Mouse (Mus musculus) forebrain, embryonic 14.5 days (tissue): ENCODE results near the gene Zfp961. TPM values are rescaled to one million over a fixed set of nuclear protein-coding genes. Genes with fewer than 3 reads are reported as not detected.
"Not testable (repeated sequence)": the region's sequence is repeated elsewhere in the genome, so short reads cannot be mapped to it uniquely, and the experiment has no call there.

Experiments
- ATAC-seq: fragments of 200-750 bp; cut with Nextera tagmentation; 2 replicates; pipeline ENCODE4 v1.8.0; 2017; ENCODE audit warnings: mild to moderate bottlenecking, moderate library complexity
- DNase-seq: peaks from one replicate; pipeline ENCODE4 v3.0.0-alpha.2; 2015; ENCODE audit warnings: low spot score
- H3K27ac ChIP-seq: fragments of 300-500 bp; sonication (generic); 2 replicates; pipeline ENCODE4 v1.5.1; 2014; ENCODE audit warnings: low read depth, mild to moderate bottlenecking, control low read depth, low read length, moderate library complexity
- H3K27me3 ChIP-seq: fragments of 300-500 bp; sonication (generic); replicated peaks from 2 replicates; pipeline ENCODE4 v1.6.1; 2014; ENCODE audit warnings: low read length, control low read depth, mixed read lengths; ENCODE audit not compliant: control insufficient read depth, insufficient read depth
- H3K36me3 ChIP-seq: fragments of 300-500 bp; sonication (generic); 2 replicates; pipeline ENCODE4 v1.6.1; 2014; ENCODE audit warnings: low read length, control low read depth; ENCODE audit not compliant: control insufficient read depth, insufficient read depth
- H3K4me1 ChIP-seq: fragments of 300-500 bp; sonication (generic); 2 replicates; pipeline ENCODE4 v1.6.1; 2014; ENCODE audit warnings: antibody characterized with exemption, low read length, control low read depth; ENCODE audit not compliant: control insufficient read depth, insufficient read depth
- H3K4me2 ChIP-seq: fragments of 300-500 bp; sonication (generic); 2 replicates; pipeline ENCODE4 v1.6.1; 2014; ENCODE audit warnings: mild to moderate bottlenecking, control low read depth, low read length
- H3K4me3 ChIP-seq: fragments of 300-500 bp; sonication (generic); 2 replicates; pipeline ENCODE4 v1.5.1; 2014; ENCODE audit warnings: low read depth, low read length, control low read depth
- H3K9ac ChIP-seq: fragments of 300-500 bp; sonication (generic); 2 replicates; pipeline ENCODE4 v1.6.1; 2014; ENCODE audit warnings: mild to moderate bottlenecking, low read length, control low read depth, moderate library complexity
- H3K9me3 ChIP-seq: fragments of 300-500 bp; sonication (generic); replicated peaks from 2 replicates; pipeline ENCODE4 v1.6.1; 2016; ENCODE audit warnings: low read length, control low read depth, mixed read lengths; ENCODE audit not compliant: control insufficient read depth
- WGBS: fragments of 180-500 bp; shearing (Covaris S2); extraction: QIAGEN DNeasy Blood & Tissue Kit; methylation state at CpG from one replicate; pipeline ENCODE4 v1.1.7; 2014; 5-methylcytosine and 5-hydroxymethylcytosine counted together
- polyA plus RNA-seq: library from polyadenylated mRNA; unstranded; fragments of >200 nt; fragmentation: Nextera tagmentation; extraction: Ambion mirVana; gene quantifications from 2 replicates; pipeline ENCODE4 v1.2.1, GENCODE M21; 2014

Gene Zfp961
- polyA plus RNA-seq, 1 experiment from 2014 or later, result 27.8 TPM

DNA sequence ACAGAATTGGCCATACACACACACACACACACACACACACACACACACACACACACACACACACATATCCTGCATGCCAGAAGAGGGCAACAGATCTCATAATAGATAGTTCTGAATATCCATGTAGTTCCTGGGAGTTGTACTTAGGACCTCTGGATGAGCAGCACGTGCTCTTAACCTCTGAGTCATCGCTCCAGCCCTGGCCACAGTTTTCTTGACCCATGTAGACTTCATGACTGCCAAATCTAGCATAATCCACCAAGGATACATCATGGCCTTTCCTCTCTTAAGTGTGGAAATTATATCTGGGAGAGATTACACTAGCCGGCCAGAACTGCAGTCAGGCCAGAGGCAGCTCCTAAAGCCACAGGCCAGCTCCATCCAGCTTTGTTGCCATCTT is 24.3 kb upstream of the Zfp961 start:
- no peak for ATAC-seq
- 100% methylated on average over 3 of the region's 3 CpGs for WGBS

DNA sequence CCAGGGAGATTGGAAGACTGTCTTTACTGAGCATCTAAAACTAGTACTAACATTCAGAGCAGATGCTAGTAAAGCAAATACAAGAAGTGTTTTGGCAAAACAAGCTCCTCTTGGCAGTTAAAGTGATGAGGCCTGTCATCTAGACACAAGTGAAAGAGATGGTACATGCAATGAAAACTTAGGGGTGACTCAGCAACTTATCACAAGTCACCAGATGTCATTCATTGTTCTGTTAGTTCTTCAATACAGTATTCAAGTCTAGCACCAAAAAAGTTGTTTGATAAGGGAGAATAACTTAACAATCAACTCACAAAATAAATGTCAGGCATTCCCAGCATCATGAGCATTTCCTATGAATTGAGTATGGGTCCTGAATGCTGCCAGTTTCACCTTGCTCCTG is 23.1 kb upstream of the Zfp961 start:
- H3K27me3 ChIP-seq, result no peaks in the 10 kb centered on the region
- no peak overlapping the region for H3K4me2 ChIP-seq
- H3K9ac ChIP-seq, result no peak overlapping the region
- DNase-seq, result no peak
- no peak for ATAC-seq
- H3K4me3 ChIP-seq, result no peak overlapping the region
- H3K9me3 ChIP-seq, result no peaks in the 10 kb centered on the region
- peaks cover 30% of the 10 kb centered on the region for H3K36me3 ChIP-seq
- H3K27ac ChIP-seq, result no peak overlapping the region
- H3K4me1 ChIP-seq, result peaks cover 11% of the 10 kb centered on the region

More for the DNA sequence above, 24.3 kb upstream of the Zfp961 start:
- peaks cover 25% of the 10 kb centered on the region for H3K36me3 ChIP-seq
- H3K9me3 ChIP-seq, result no peaks in the 10 kb centered on the region
- H3K27me3 ChIP-seq, result no peaks in the 10 kb centered on the region
- H3K4me2 ChIP-seq, result no peak overlapping the region
- peaks cover 11% of the 10 kb centered on the region for H3K4me1 ChIP-seq
- no peak overlapping the region for H3K27ac ChIP-seq
- no peak for DNase-seq
- H3K9ac ChIP-seq, result no peak overlapping the region
- no peak overlapping the region for H3K4me3 ChIP-seq

DNA sequence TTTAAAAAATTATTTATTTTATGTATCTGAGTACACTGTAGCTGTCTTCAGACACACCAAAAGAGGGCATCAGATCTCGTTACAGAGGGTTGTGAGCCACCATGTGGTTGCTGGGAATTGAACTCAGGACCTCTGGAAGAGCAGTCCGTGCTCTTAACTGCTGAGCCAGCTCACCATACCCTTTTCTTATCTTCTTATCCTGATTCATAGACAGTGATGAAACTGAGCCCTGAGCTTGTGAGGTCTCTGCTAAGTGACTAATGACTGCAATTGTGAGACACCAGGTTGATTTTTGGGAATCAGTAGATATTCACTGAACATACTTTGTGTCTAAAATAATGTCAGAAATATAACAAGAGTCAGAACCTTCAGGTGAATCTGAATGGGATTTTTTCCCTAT is 12.8 kb upstream of the Zfp961 start:
- DNase-seq, H3K9ac ChIP-seq, H3K4me2 ChIP-seq, H3K4me3 ChIP-seq, H3K36me3 ChIP-seq, H3K27me3 ChIP-seq, H3K27ac ChIP-seq, H3K4me1 ChIP-seq, ATAC-seq, H3K9me3 ChIP-seq: not testable (repeated sequence)
- 76% methylated on average over 2 of the region's 2 CpGs for WGBS

DNA sequence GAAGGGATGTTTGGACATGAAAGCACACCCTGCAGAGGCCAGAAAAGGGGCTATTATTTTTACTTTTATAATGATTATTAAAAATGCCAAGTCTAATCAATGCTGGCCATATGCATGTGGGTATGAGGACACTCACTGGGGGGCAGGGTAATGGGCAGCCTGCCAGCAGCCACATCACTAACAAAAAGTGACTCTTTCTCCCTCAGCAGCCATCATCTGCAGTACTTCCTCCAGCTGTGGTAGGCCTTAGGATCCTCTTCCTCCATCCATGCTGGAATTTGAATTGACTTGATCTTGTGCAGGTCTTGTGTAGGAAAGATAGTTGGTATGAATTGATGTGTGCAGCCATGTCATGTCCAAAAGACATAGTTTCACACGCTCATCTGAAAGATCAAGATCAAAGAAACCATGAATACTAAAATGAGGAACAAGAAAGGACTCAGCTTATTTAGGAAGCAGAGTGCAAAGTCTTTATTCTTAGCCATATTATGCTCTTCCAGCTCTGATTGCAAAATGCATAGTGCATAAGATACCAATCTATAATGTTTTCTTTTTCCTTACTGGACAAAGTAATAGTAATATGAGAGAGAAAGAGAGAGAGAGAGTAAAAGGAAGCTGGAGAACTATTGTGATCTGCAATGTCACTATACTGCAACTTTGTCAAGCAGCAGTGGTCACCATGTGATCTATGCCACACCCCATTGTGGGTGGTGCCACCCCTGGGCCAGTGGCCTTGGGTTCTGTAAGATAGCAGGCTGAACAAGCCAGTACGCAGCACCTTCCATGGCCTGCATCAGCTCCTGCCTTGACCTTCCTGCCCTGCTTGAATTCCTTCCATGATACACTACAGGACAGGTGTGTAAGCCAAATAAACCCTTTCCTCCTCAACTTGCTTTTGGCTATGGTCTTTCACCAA is 10.3 kb upstream of the Zfp961 start:
- no peak for ATAC-seq
- Histone ChIP-seq H3K36me3 (no peaks in the 10 kb centered on the region), H3K4me1 (no peaks in the 10 kb centered on the region), H3K27ac (no peak overlapping the region), H3K9ac (no peak overlapping the region), H3K4me3 (no peak overlapping the region), H3K27me3 (no peaks in the 10 kb centered on the region), H3K9me3 (no peaks in the 10 kb centered on the region), H3K4me2 (no peak overlapping the region)
- WGBS, result 82% methylated on average over 2 of the region's 2 CpGs
- no peak for DNase-seq

- 75% methylated on average over 1 of the region's 1 CpGs for WGBS
- Histone ChIP-seq H3K27ac (no peak overlapping the region), H3K4me2 (no peak overlapping the region), H3K4me3 (no peak overlapping the region), H3K27me3 (no peaks in the 10 kb centered on the region), H3K9ac (no peak overlapping the region), H3K36me3 (no peaks in the 10 kb centered on the region), H3K9me3 (no peaks in the 10 kb centered on the region), H3K4me1 (no peaks in the 10 kb centered on the region)
- DNase-seq (no peak), ATAC-seq (no peak)
These were observed 9.1 kb upstream of the Zfp961 start for GRCm38 (mm10) chr8:71941776-71942175.

GRCm38 (mm10) chr8:71948624-71949023 is 2.2 kb upstream of the Zfp961 start:
- Histone ChIP-seq H3K4me3 (no peak overlapping the region), H3K4me1 (peaks cover 11% of the 10 kb centered on the region), H3K27ac (no peak overlapping the region), H3K4me2 (no peak overlapping the region), H3K9ac (no peak overlapping the region), H3K9me3 (no peaks in the 10 kb centered on the region), H3K27me3 (no peaks in the 10 kb centered on the region), H3K36me3 (no peaks in the 10 kb centered on the region)
- WGBS, result 94% methylated on average over 5 of the region's 5 CpGs
- DNase-seq (no peak), ATAC-seq (no peak)

GRCm38 (mm10) chr8:71951436-71952161 is 761 bp downstream of the Zfp961 start:
- H3K4me1 ChIP-seq, result peaks cover 11% of the 10 kb centered on the region
- no peaks in the 10 kb centered on the region for H3K36me3 ChIP-seq
- no peak overlapping the region for H3K27ac ChIP-seq
- DNase-seq (peak; percentile 15), ATAC-seq (no peak)
- peaks cover 6% of the 10 kb centered on the region for H3K9me3 ChIP-seq
- WGBS, result 38% methylated on average over 14 of the region's 14 CpGs
- H3K4me3 ChIP-seq, result peak overlapping the region; percentile 65
- no peaks in the 10 kb centered on the region for H3K27me3 ChIP-seq
- H3K9ac ChIP-seq, result peak overlapping the region; percentile 84
- peak overlapping the region; percentile 69 for H3K4me2 ChIP-seq

DNA sequence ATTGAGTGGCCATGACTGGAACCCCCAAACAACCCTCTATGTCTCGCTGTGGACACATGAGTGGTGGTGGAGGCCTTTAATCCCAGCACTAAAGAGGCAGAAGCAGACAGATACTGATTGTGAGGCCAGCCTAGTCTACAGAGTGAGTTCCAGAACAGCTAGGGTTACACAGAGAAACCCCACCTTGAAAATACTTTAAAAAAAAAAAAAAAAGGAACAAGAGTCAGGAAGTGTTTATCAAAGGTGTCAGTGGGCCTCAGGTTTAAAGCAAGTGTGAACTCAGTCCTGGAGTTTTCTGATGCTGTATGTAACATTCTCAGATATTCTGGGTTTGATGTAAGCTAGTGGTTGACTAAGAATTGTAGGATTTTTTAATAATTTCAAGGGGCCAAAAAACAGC is 1.7 kb downstream of the Zfp961 start:
- no peak overlapping the region for H3K27ac ChIP-seq
- no peaks in the 10 kb centered on the region for H3K27me3 ChIP-seq
- H3K9me3 ChIP-seq, result peaks cover 6% of the 10 kb centered on the region
- 100% methylated on average over 1 of the region's 1 CpGs for WGBS
- H3K36me3 ChIP-seq, result no peaks in the 10 kb centered on the region
- no peak overlapping the region for H3K9ac ChIP-seq
- ATAC-seq, result no peak
- peaks cover 11% of the 10 kb centered on the region for H3K4me1 ChIP-seq
- DNase-seq, result no peak
- H3K4me3 ChIP-seq, result no peak overlapping the region
- no peak overlapping the region for H3K4me2 ChIP-seq
